Mouse (Mus musculus) megakaryocyte, embryonic 14.5 days (primary cell): ENCODE results near the gene Foxn3.

ENCODE experiments used
- FLI1 ChIP-seq: IDR thresholded peaks from 2 replicates; pipeline ENCODE4 v1.6.1; 2012; ENCODE audit warnings: low read length, inconsistent platforms, mixed read lengths
- GATA1 ChIP-seq: IDR thresholded peaks from 3 replicates; pipeline ENCODE4 v1.6.1; 2012; ENCODE audit warnings: mixed read lengths, low read length, inconsistent platforms, borderline replicate concordance

DNA sequence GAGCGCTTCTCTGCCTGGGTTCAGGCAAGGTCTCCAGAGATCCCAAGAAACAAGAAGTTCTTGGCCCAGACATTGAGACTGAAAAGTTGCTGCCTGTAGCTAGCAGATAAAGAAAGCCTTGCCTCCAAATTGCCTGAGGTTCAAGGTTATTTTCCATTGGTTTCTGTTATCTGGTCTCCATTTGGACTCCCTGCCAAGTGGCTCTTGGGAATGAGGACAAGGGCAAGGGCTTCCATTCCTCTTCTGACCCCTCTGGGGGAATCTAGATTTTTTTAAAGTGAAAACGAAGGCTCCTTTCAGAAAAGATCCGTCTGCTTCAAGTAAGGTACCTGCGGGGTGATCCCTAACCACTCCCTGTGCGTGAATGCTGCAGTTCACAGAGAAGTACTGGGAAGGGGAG, 130.0 kb downstream of the Foxn3 start:
- TF ChIP-seq GATA1 (no peak), FLI1 (no peak)
